Mouse (Mus musculus): ENCODE measurements at regions not wholly inside any gene's neighbourhood (a gene's known extent, or its start where the extent isn't known, plus 50 kb on each side); places are given as distances from the start of the nearest gene placed in this dataset.

DNA sequence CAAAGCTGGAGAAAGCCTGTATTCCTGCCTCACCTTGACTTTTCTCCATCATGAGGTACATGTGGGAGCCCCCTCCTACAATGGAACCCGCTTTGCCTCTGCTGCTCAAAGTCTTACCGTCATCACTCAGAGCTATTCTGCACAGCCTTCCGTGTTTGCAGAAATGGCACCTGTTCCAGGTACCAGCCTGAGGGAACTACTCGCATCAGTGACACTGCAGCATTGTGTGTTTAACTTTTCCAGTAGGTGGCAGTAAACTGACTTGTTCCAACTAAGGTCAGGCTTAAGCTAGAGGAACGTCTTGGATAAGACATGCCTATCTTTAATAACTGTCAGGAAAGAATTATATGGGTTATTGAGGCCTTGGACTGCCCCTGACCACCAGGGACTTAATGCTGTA, 71.4 kb downstream of the Fam173b start:
- H3K4me3 ChIP-seq = no peak overlapping the region
- intact Hi-C loops (cut with DNase I) = loop anchor here (10.0 kb wide), 1 partner anchor 112 kb away; no protein-coding TSS in a partner anchor
- peak; percentile 51 for TF ChIP-seq CTCF (IDR thresholded peaks at IDR 0.05)

DNA sequence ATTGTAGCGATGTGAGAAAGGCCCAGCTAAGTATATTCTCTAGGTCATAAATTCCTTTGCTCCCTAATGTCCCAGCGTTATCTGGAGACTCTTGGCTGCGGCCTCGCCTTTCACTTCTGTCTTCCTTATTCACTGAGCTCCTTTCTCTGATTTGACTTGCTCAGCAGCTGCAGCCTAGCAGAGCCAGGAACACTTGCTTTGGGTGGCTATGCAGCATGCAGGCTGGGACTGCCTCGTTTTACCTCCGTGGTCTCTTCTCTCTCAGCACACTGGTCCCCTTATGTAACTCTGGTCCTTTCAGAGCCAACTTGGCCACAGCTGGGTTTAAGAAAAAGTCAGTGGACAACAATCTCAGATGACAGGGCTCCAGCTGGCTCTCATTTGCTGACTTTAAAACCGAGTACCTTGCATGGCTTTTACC, 75.1 kb downstream of the Fam173b start:
- peak; percentile 57 for DNase-seq
- TF ChIP-seq CTCF (IDR thresholded peaks at IDR 0.05) = no peak
- intact Hi-C loops (cut with DNase I) = loop anchor here (10.0 kb wide), 1 partner anchor 108 kb away; no protein-coding TSS in a partner anchor
- H3K4me3 ChIP-seq = peak overlapping the region; percentile 64
- H3K27ac ChIP-seq = peak overlapping the region; percentile 51

More for the DNA sequence above, 71.4 kb downstream of the Fam173b start:
- DNase-seq = no peak
- H3K27ac ChIP-seq = no peak overlapping the region

DNA sequence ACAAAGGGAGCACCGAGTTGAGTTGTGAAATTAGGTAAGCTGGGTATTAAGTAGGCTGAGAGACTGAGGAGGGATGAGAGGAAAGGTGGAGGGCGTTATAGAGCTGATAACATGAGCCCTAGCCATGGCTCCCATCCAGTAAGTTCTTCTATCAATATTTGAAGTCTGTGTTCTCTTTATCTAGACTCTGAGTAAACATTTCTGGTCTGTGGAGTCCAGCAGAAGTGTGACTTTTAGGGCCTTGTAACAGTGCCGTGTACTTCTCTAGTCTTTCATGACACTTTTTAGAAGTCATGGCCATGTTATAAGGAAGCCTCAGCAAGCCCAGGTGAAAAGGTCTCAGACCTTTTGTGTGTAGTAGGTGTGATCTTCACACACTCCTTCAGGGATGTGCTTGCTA, 91.5 kb downstream of the Fam173b start:
- no peak overlapping the region for H3K4me3 ChIP-seq

DNA sequence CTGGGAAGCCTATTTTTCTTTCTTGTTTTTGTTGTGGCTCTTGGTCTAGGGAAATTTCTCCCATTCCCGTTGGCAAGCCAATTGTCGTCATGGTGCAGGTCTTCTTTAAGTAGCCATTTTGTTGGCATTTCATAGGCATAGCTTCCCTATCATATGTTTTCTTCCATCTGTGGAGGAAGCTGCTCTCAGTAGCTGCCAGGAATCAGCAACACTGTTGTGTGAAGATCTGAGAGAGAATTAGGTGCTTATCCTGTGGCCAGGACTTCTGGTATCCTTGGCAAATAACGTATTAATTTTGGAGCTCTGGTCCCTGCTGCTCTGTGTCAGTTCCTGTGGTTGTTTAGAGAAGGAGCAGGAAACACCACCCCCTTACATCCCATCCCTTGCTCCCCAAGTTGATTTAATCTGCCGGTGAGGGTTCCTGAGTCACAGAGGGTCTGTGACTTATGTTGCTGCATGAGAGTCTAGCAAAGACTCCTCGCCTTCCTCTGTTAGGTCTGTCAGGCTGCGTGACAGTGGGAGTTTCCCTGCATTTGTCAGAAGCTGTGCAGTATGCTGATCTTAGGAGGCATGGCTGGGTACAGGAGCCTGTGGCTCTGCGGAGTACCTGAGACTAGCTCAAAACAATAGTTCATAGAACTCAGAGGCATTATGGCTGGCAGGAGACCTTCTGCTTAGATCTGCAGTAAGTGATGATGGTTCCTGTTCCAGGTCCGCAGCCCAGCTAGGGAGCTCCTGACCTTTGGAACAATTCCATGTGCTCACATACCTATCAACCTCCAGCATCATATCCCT, 93.4 kb downstream of the Fam173b start:
- Histone ChIP-seq H3K27ac (no peak overlapping the region), H3K4me3 (no peak overlapping the region)
- intact Hi-C loops (cut with DNase I) = no loop called here
- DNase-seq = no peak
- no peak for TF ChIP-seq CTCF (IDR thresholded peaks at IDR 0.05)

More for the DNA sequence above, 91.5 kb downstream of the Fam173b start:
- DNase-seq = no peak
- intact Hi-C loops (cut with DNase I) = no loop called here
- H3K27ac ChIP-seq = no peak overlapping the region
- no peak for TF ChIP-seq CTCF (IDR thresholded peaks at IDR 0.05)

DNA sequence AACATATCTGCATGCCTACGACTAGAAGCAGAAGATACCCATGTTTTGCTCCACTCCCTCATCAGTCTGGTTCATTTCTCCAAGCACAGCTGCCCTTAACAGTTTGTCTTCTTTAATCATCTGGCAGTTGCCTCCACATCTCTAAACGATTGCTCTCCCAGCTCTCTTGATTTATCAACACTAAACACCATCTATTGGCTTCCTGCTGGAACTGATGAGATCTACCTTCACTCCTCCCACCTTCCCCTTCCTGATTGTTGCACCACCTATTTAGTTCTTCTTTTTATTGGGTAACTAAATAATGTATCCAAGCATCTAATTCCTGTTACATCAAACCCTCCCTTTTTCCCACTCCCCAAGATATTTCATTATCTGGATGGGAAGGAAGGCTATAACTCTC, 101.7 kb downstream of the Fam173b start:
- H3K27ac ChIP-seq = no peak overlapping the region
- TF ChIP-seq CTCF (IDR thresholded peaks at IDR 0.05) = no peak
- no peak for DNase-seq
- intact Hi-C loops (cut with DNase I) = no loop called here
- H3K4me3 ChIP-seq = no peak overlapping the region

DNA sequence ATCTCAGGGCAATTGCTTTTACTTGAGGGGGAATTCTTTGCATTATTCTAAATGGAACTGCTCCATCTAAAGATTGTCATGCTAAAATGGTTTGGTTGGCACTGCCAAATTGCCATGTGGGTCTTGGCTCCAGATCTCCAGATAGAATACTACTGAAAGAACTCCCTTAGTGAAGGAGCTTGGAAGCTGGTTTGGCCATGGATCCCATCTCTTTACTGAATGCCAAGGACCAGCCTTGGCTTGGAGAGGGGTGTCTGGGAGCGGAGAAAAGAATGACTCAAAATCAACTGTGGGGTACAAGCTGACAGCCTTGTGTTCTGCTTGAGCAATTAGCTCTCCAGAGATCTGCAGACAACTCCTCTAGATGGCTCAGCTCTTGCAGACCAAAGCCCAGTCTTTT, 105.8 kb downstream of the Fam173b start:
- H3K4me3 ChIP-seq = no peak overlapping the region
- DNase-seq = no peak
- intact Hi-C loops (cut with DNase I) = loop anchor here (5.0 kb wide), 1 partner anchor 1915 kb away; no protein-coding TSS in a partner anchor
- no peak for TF ChIP-seq CTCF (IDR thresholded peaks at IDR 0.05)
- H3K27ac ChIP-seq = no peak overlapping the region

DNA sequence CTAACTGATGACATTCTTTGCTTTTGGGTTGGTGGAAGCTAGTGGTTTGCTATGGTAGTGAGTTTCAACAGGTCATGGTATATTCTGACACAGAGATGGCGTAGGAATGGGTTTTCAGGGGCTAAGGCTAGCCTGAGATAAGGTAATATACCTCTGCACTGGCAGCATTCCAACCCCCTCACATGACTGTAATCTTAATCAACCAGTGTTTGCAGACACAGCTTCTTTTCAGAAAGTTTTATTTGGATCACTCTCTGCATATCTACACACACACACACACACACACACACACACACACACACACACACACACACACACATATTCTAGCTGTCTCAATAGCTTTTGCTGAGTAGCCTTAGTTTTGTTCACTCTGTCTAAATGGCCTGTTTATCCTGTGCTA, 119.4 kb downstream of the Fam173b start:
- no peak for TF ChIP-seq CTCF (IDR thresholded peaks at IDR 0.05)
- no peak overlapping the region for H3K4me3 ChIP-seq
- intact Hi-C loops (cut with DNase I) = no loop called here
- no peak for DNase-seq
- no peak overlapping the region for H3K27ac ChIP-seq

DNA sequence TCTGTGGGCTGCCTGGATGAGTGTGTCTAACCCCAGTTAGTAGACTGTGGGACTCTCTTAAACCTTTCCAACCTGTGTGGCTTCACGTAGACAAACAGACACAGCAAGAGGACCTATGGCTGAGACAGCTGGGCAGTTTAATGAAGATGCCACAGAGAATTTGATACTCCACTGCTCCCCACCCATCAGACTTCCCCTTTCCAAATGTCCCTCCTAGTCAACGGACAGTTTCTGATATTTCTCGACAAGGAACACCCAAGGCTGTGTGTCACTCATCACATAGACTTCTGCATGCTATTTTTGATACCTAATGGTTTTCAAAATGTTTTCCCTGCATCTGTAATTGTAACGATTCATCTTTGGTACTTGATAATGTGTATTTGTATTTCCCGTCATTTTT, 120.8 kb downstream of the Fam173b start:
- no peak for DNase-seq
- Histone ChIP-seq H3K27ac (no peak overlapping the region), H3K4me3 (no peak overlapping the region)
- intact Hi-C loops (cut with DNase I) = no loop called here
- no peak for TF ChIP-seq CTCF (IDR thresholded peaks at IDR 0.05)

DNA sequence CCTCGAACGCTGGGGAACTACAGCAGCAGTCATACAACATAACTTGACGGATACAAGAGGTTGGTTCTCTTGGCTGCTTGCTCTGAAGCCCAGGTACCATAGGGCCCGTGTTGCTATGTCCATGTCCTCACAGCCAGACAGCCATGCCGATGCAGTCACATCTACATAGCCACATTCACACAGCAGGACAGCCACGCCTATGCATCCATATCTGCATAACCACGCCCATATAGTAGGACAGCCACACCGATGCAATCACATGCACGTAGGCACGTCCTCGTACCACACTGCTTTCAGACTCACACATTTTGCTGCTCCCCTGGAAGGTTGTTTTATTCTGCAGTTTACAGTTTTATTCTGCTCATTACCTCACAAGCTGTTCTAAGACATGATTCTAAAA, 122.6 kb downstream of the Fam173b start:
- no peak for TF ChIP-seq CTCF (IDR thresholded peaks at IDR 0.05)
- Histone ChIP-seq H3K27ac (no peak overlapping the region), H3K4me3 (peak overlapping the region; percentile 43; the same call in 1 of the 2 replicates)
- DNase-seq = no peak
- intact Hi-C loops (cut with DNase I) = no loop called here

DNA sequence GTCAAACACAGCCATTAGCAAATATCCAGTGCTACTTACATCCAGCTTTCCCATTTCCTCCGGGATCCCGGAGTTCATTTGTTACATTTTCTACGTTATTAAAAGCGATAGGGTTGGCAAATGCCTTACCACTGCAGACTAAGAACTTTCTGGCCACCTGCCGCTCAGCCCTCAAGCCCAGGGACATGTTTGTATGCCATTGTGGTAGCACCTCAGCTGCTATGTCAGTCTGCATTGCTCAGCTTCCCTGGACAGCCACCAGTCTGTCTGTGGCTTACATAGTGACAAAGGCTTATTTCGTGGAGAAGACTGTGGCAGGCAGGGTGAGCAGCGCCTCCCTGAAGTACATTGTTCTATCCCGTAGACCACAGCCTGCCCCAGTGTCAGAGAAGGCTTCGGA, 127.5 kb downstream of the Fam173b start:
- H3K4me3 ChIP-seq = no peak overlapping the region
- TF ChIP-seq CTCF (IDR thresholded peaks at IDR 0.05) = no peak
- no peak overlapping the region for H3K27ac ChIP-seq
- intact Hi-C loops (cut with DNase I) = no loop called here
- no peak for DNase-seq

DNA sequence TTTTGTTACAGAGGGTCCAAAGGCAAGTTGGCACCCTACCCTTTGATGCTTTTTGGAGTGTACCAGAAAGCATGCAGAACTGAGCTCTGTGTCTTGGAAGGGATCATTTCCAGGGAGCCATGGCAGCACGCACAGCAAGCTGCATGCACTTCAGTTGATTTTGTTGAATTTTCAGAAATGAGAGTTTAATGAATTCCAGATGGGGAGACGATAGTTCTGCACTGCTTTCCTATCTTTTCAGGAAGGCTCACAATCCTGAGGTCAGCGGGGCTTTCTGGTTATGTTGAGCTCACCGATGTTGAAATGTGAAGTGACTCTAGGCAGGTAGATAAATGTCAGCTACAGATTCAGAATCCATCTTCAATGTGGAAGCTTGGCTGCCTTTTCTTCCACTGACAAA, 140.0 kb downstream of the Fam173b start:
- intact Hi-C loops (cut with DNase I) = no loop called here
- no peak for DNase-seq
- no peak for TF ChIP-seq CTCF (IDR thresholded peaks at IDR 0.05)
- no peak overlapping the region for H3K27ac ChIP-seq
- H3K4me3 ChIP-seq = no peak overlapping the region

DNA sequence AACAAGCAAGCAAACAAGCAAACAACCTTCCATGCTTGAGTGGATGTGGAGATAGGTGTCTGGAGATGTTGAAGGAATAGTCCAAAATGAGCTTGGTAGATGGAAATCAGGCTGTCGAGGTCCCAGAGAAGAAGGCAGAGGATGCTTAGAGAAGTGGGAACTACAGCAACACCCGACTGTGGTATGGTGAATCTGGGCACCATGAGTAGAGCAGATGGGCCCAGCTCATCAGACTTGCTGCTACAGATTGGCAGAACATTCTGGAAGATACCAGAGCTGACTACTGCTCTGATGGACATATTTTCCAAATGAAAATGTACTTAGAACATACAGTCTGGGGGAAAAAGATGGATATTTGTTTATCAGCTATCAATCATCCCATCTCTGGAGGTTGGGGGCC, 142.9 kb downstream of the Fam173b start:
- intact Hi-C loops (cut with DNase I) = no loop called here
- TF ChIP-seq CTCF (IDR thresholded peaks at IDR 0.05) = no peak
- Histone ChIP-seq H3K4me3 (no peak overlapping the region), H3K27ac (no peak overlapping the region)
- DNase-seq = no peak

DNA sequence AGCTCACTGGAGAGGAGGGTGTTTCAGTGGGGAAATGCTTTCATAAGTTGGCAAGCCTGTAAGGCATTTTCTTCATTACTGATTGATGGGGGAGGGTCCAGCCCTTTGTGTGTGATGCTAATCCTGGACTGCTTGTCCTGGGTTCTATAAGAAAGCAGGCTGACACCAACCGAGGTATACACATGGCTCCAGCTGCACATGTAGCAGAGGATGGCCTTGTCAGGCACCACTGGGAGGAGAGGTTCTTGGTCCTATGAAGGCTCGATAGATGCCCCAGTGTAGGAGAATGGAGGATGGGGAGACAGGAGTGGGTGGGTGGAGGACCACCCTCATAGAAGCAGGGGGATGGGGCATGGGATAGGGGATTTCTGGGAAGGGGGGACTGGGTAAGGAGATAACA, 151.0 kb downstream of the Fam173b start:
- TF ChIP-seq CTCF (IDR thresholded peaks at IDR 0.05) = no peak
- intact Hi-C loops (cut with DNase I) = no loop called here
- DNase-seq = no peak
- H3K4me3 ChIP-seq = no peak overlapping the region
- H3K27ac ChIP-seq = no peak overlapping the region

All from gastrocnemius, adult 2 months (tissue).